Mouse (Mus musculus) left cerebral cortex, postnatal 4 days (tissue): Measurements from ENCODE around the gene Myof. TPM values are rescaled to one million over a fixed set of nuclear protein-coding genes. Genes with fewer than 3 reads are reported as not detected.
A peak's percentile ranks its signal among the peaks of the same experiment; 100 is the strongest.

ENCODE experiments used
- DNase-seq: peaks from one replicate; pipeline ENCODE4 v3.0.0-alpha.2; 2022
- intact Hi-C: fragments of 180-260 bp; cut with DNase I; formaldehyde crosslinking; loops from one replicate; pipeline ENCODE4 v1.15.1; 2025
- total RNA-seq, 2 experiments: library from RNA; stranded (reverse); gene quantifications; 2 replicates each; pipeline ENCODE4 v1.2.3; 2021

The Myof gene
- total RNA-seq, 2 experiments from 2014 or later = 8.0 to 8.9 TPM

GRCm38 (mm10) chr19:37956006-37956405 is 87.4 kb downstream of the Myof start:
- intact Hi-C loops = loop anchor here (10.0 kb wide), 1 partner anchor 239 kb away; no protein-coding TSS in a partner anchor
- DNase-seq = no peak

- intact Hi-C loops = loop anchor here (2.0 to 10.0 kb wide), 2 partner anchors 97 to 239 kb away; no protein-coding TSS in a partner anchor
- peak; percentile 70 for DNase-seq
Observed at GRCm38 (mm10) chr19:37955425-37956001, 87.9 kb downstream of the Myof start.

- intact Hi-C loops = loop anchor here (2.0 to 10.0 kb wide), 3 partner anchors 98 to 398 kb away; no protein-coding TSS in a partner anchor
- no peak for DNase-seq
Observed at GRCm38 (mm10) chr19:37954772-37955171, 88.6 kb downstream of the Myof start.

GRCm38 (mm10) chr19:37954236-37954635 is 89.1 kb downstream of the Myof start:
- DNase-seq = no peak
- intact Hi-C loops = loop anchor here (2.0 to 10.0 kb wide), 3 partner anchors 99 to 398 kb away; no protein-coding TSS in a partner anchor

- peak; percentile 12 for DNase-seq
- intact Hi-C loops = no loop called here
Observed at GRCm38 (mm10) chr19:37946696-37947095, 96.7 kb downstream of the Myof start.

GRCm38 (mm10) chr19:37946053-37946452 is 97.3 kb downstream of the Myof start:
- no peak for DNase-seq
- intact Hi-C loops = no loop called here

- no peak for DNase-seq
- intact Hi-C loops = no loop called here
Observed at GRCm38 (mm10) chr19:37939203-37939602, 104.2 kb downstream of the Myof start.

- intact Hi-C loops = no loop called here
- no peak for DNase-seq
Observed at GRCm38 (mm10) chr19:37937092-37937491, 106.3 kb downstream of the Myof start.

- no peak for DNase-seq
- intact Hi-C loops = no loop called here
Observed at GRCm38 (mm10) chr19:37934640-37935039, 108.7 kb downstream of the Myof start.

- intact Hi-C loops = no loop called here
- DNase-seq = no peak
Observed at GRCm38 (mm10) chr19:37932198-37932597, 111.2 kb downstream of the Myof start.

- intact Hi-C loops = no loop called here
- DNase-seq = no peak
Observed at GRCm38 (mm10) chr19:37927911-37928310, 115.5 kb downstream of the Myof start.

GRCm38 (mm10) chr19:37925323-37925722 is 118.1 kb downstream of the Myof start:
- intact Hi-C loops = no loop called here
- no peak for DNase-seq

GRCm38 (mm10) chr19:37924266-37924665 is 119.1 kb downstream of the Myof start:
- DNase-seq = no peak
- intact Hi-C loops = no loop called here

GRCm38 (mm10) chr19:37921098-37921497 is 122.3 kb downstream of the Myof start:
- intact Hi-C loops = no loop called here

GRCm38 (mm10) chr19:37918515-37918932 is 124.9 kb downstream of the Myof start:
- intact Hi-C loops = no loop called here
- DNase-seq = no peak

More at GRCm38 (mm10) chr19:37921098-37921497, 122.3 kb downstream of the Myof start:
- no peak for DNase-seq

- DNase-seq = no peak
- intact Hi-C loops = no loop called here
Observed at GRCm38 (mm10) chr19:37914261-37914660, 129.1 kb downstream of the Myof start.

- no peak for DNase-seq
Observed at GRCm38 (mm10) chr19:37912501-37912900, 130.9 kb downstream of the Myof start.

GRCm38 (mm10) chr19:37909830-37910261 is 133.5 kb downstream of the Myof start:
- no peak for DNase-seq
- intact Hi-C loops = no loop called here

More at GRCm38 (mm10) chr19:37912501-37912900, 130.9 kb downstream of the Myof start:
- intact Hi-C loops = no loop called here

- no peak for DNase-seq
- intact Hi-C loops = no loop called here
Observed at GRCm38 (mm10) chr19:37907451-37908320, 135.7 kb downstream of the Myof start.

GRCm38 (mm10) chr19:37906916-37907315 is 136.5 kb downstream of the Myof start:
- intact Hi-C loops = no loop called here
- DNase-seq = no peak

GRCm38 (mm10) chr19:37896081-37896480 is 147.3 kb downstream of the Myof start:
- intact Hi-C loops = no loop called here
- DNase-seq = no peak

GRCm38 (mm10) chr19:37891006-37891405 is 152.4 kb downstream of the Myof start:
- DNase-seq = no peak
- intact Hi-C loops = no loop called here
